Mouse (Mus musculus) spleen, adult 2 months (tissue): ENCODE results near the gene Adamts9.

ENCODE experiments used
- CTCF ChIP-seq: fragments of 200-500 bp; IDR thresholded peaks from 2 replicates; pipeline ENCODE4 v1.5.1; 2011; ENCODE audit warnings: mild to moderate bottlenecking, inconsistent platforms; ENCODE audit not compliant: insufficient read depth, insufficient read length, insufficient replicate concordance; ENCODE audit errors: extremely low read depth
- POLR2A ChIP-seq: fragments of 200-500 bp; IDR thresholded peaks from 2 replicates; pipeline ENCODE4 v1.6.1; 2011; ENCODE audit warnings: low read depth, low read length, inconsistent platforms

GRCm38 (mm10) chr6:92991616-92992015 lies 48.3 kb upstream of the Adamts9 start:
- TF ChIP-seq CTCF (no peak), POLR2A (no peak)
